Mouse (Mus musculus) mouse embryonic stem cell (cell line): ENCODE results near the gene Prr19.

Experiments
- in situ Hi-C, 2 experiments: fragments of 300-500 bp; cut with MboI; formaldehyde crosslinking; loops; 1 replicate in 1 of 2; 3 replicates in 1 of 2; pipeline ENCODE4 v1.14.3; 2019 to 2020; ENCODE audit warnings: low sequenced_read_pairs in 2 of 2, low pct_unique_long_range_greater_than_20kb in 1 of 2, mixed read lengths in 1 of 2; ENCODE audit not compliant: unreplicated experiment in 1 of 2

The Prr19 gene

GRCm38 (mm10) chr7:25348861-25349260 is 47.6 kb downstream of the Prr19 start:
- in situ Hi-C loops, result no loop called here
